Mouse (Mus musculus) heart, postnatal 0 days (tissue): ENCODE measurements around the gene Rnf166. TPM values are rescaled to one million over a fixed set of nuclear protein-coding genes. Genes with fewer than 3 reads are reported as not detected.

Experiments
- ATAC-seq: fragments of 200-750 bp; cut with Nextera tagmentation; 2 replicates; pipeline ENCODE4 v1.8.0; 2017; ENCODE audit warnings: low read depth, moderate number of reproducible peaks, moderate library complexity; ENCODE audit not compliant: insufficient read depth
- DNase-seq: peaks from one replicate; pipeline ENCODE4 v3.0.0-alpha.2; 2016; ENCODE audit warnings: low spot score
- H3K27ac ChIP-seq: fragments of 300-500 bp; sonication (generic); 2 replicates; pipeline ENCODE4 v1.5.1; 2014; ENCODE audit warnings: low read depth, mild to moderate bottlenecking
- H3K27me3 ChIP-seq: fragments of 300-500 bp; sonication (generic); 2 replicates; pipeline ENCODE4 v1.6.1; 2014; ENCODE audit warnings: low read length, mixed read lengths; ENCODE audit not compliant: control insufficient read depth, insufficient read depth
- H3K36me3 ChIP-seq: fragments of 300-500 bp; sonication (generic); replicated peaks from 2 replicates; pipeline ENCODE4 v1.6.1; 2014; ENCODE audit warnings: low read length, mixed read lengths; ENCODE audit not compliant: control insufficient read depth, insufficient read depth
- H3K4me1 ChIP-seq: fragments of 300-500 bp; sonication (generic); 2 replicates; pipeline ENCODE4 v1.6.1; 2014; ENCODE audit warnings: antibody characterized with exemption; ENCODE audit not compliant: control insufficient read depth, insufficient read depth
- H3K4me2 ChIP-seq: fragments of 300-500 bp; sonication (generic); 2 replicates; pipeline ENCODE4 v1.6.1; 2014; ENCODE audit warnings: low read depth, mild to moderate bottlenecking, low read length, moderate library complexity
- H3K4me3 ChIP-seq: fragments of 300-500 bp; sonication (generic); 2 replicates; pipeline ENCODE4 v1.5.1; 2014; ENCODE audit warnings: low read depth, low read length
- H3K9ac ChIP-seq: fragments of 300-500 bp; sonication (generic); replicated peaks from 2 replicates; pipeline ENCODE4 v1.6.1; 2014; ENCODE audit warnings: low read depth, low read length, mixed read lengths
- H3K9me3 ChIP-seq: fragments of 300-500 bp; sonication (generic); replicated peaks from 2 replicates; pipeline ENCODE4 v1.6.1; 2016; ENCODE audit warnings: low read length; ENCODE audit not compliant: control insufficient read depth
- CTCF ChIP-seq: IDR thresholded peaks from 2 replicates; pipeline ENCODE4 v1.5.1; 2016; ENCODE audit warnings: antibody characterized with exemption, control low read depth, low read depth
- EP300 ChIP-seq: IDR thresholded peaks from 2 replicates; pipeline ENCODE4 v1.6.1; 2016; ENCODE audit warnings: antibody characterized with exemption, low read depth
- WGBS: fragments of 180-500 bp; shearing (Covaris S2); extraction: QIAGEN DNeasy Blood & Tissue Kit; methylation state at CpG from one replicate; pipeline ENCODE4 v1.1.7; 2014; 5-methylcytosine and 5-hydroxymethylcytosine counted together
- polyA plus RNA-seq: library from polyadenylated mRNA; unstranded; fragments of >200 nt; fragmentation: Nextera tagmentation; extraction: Ambion mirVana; gene quantifications from 2 replicates; pipeline ENCODE4 v1.2.1, GENCODE M21; 2015
- total RNA-seq: library from RNA; depleted of rRNA; stranded (reverse); fragments of >200 nt; gene quantifications from 2 replicates; pipeline ENCODE4 v1.2.3, GENCODE M21; 2014; ENCODE audit warnings: low replicate concordance

Rnf166 gene
- total and polyA plus RNA-seq, 2 experiments from 2014 or later = 39.4 to 42.7 TPM

DNA sequence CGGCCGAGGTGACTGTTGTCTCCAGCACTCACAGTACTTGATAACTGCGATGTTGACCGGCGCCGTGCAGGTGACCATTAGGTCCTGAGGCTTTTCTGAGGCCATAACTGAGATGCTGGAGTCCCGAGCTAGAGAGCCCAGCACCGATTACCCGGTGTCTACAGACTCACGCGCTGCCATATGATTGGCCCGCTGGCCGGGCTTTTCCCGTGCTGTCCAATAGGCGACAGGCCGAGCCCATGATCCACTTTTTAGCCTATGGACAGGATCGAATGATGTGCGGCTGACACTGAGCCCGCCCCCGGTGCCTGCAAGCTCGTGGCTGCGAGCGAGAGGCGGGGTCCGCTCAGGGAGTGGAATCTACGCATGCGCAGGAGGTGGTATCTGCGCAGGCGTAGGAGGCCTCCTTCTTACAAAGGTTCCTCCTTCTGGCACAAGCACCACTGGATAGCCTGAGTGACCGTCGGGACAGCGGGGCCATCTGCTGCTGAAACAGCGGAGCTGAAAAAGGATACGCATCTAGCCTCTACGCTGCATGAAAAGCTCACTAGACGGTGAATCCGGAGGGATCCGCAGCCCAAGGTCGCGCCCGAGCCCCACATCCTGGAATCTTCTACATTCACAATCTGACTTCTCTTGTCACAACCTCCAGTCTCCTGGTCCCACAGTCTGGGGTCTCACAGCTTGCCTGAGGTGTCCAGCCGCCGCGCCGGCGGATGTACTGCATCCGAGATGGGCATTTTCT, 32.4 kb downstream of the Rnf166 start, which contains the start of gene Mvd:
Mvd (minus strand) TSS at position 161 of the 745 bp plus-strand sequence.
- Histone ChIP-seq H3K27me3 (no peaks in the 10 kb centered on the region), H3K4me3 (peak within 1 kb of the TSS; percentile 61), H3K36me3 (no peaks in the 10 kb centered on the region; the same call in 1 of the 2 replicates), H3K9ac (peak within 1 kb of the TSS; percentile 65), H3K27ac (peak within 1 kb of the TSS; percentile 89), H3K4me2 (peak within 1 kb of the TSS; percentile 91), H3K4me1 (peaks cover 7% of the 10 kb centered on the region), H3K9me3 (no peaks in the 10 kb centered on the region)
- TF ChIP-seq EP300 = 0 out of 2 replicates have a peak, but pooled peaks have one; percentile 43
- TF ChIP-seq CTCF = peak; percentile 52
- DNase-seq (peak; percentile 99), ATAC-seq (peak; percentile 95)
- 0% methylated on average over 47 of the region's 47 CpGs for WGBS

DNA sequence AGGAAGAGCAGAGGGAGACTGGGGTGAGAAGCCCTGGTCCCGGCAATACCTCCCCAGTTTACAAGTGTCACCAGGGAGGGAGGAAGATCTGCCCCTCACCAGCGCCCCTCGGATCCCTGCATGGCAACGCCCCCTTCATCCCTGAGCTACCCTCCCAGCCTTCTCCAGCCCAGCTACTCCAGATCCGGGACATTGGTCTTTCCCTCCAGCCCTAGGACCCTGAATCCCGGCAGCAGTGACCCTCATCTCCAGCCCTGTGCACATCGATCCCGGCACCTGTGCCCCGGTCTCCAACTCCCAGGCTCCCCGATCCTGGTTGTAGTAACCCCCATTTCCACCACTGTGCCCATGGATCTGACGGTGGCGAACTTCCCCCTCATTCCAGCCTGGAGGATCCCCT, 33.1 kb downstream of the Rnf166 start:
- Histone ChIP-seq H3K9ac (peak overlapping the region; percentile 65), H3K4me3 (peak overlapping the region; percentile 61), H3K9me3 (no peaks in the 10 kb centered on the region), H3K4me2 (peak overlapping the region; percentile 91), H3K36me3 (no peaks in the 10 kb centered on the region; the same call in 1 of the 2 replicates), H3K27me3 (no peaks in the 10 kb centered on the region), H3K27ac (peak overlapping the region; percentile 16; the same call in 1 of the 2 replicates), H3K4me1 (peaks cover 7% of the 10 kb centered on the region)
- DNase-seq (no peak), ATAC-seq (no peak)
- no peak for TF ChIP-seq CTCF
- no peak for TF ChIP-seq EP300
- WGBS = 0% methylated on average over 12 of the region's 12 CpGs

DNA sequence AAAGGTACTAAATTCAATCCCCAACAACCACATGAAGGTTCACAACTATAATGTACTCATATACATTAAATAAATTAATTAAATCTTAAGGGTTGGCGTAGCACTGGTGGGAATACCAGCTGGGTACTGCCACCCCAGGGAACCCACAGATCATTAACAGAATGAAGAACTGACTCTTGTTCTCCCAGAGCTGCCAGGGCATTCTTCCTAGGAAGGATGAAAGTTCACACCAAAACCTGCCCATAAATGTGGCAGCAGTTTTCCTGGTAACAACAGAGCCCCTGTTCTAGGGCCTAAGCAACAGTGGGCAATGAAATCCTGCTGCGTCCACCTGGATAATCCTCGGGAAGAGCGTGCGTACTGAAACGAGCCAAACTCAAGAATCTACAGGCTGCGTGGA, 33.5 kb downstream of the Rnf166 start:
- H3K4me3 ChIP-seq = peak overlapping the region; percentile 61
- no peaks in the 10 kb centered on the region for H3K9me3 ChIP-seq
- no peaks in the 10 kb centered on the region; the same call in 1 of the 2 replicates for H3K36me3 ChIP-seq
- no peak for DNase-seq
- no peak overlapping the region for H3K27ac ChIP-seq
- 25% methylated on average over 7 of the region's 7 CpGs for WGBS
- H3K4me2 ChIP-seq = peak overlapping the region; percentile 91
- ATAC-seq = no peak
- H3K4me1 ChIP-seq = peaks cover 7% of the 10 kb centered on the region
- no peak for TF ChIP-seq CTCF
- TF ChIP-seq EP300 = no peak
- H3K9ac ChIP-seq = peak overlapping the region; percentile 65
- H3K27me3 ChIP-seq = no peaks in the 10 kb centered on the region

DNA sequence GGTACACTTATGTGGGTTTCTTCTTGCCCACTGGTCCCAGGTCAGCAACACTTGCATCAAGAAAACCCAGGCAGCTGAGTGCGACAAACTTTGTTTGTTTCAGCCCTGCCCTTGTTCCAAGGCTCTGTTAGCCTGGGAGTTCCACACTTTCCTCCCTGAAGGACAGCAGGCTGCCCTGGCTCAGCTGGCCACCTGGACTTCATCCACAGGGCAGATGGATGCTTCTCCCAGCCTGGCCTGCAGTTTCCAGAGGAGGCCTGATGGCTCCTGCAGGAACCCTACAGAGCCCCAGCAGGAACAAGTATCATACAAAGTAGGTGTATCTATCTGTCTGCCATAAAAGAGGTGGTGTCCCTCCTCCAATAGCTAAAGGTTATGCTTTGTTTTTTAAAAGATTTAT, 34.5 kb downstream of the Rnf166 start:
- WGBS = 92% methylated on average over 1 of the region's 1 CpGs
- Histone ChIP-seq H3K9me3 (no peaks in the 10 kb centered on the region), H3K9ac (no peak overlapping the region), H3K4me1 (peaks cover 7% of the 10 kb centered on the region), H3K36me3 (no peaks in the 10 kb centered on the region; the same call in 1 of the 2 replicates), H3K4me2 (no peak overlapping the region), H3K27ac (no peak overlapping the region), H3K4me3 (no peak overlapping the region), H3K27me3 (no peaks in the 10 kb centered on the region)
- ATAC-seq = no peak
- TF ChIP-seq CTCF (no peak), EP300 (no peak)
- no peak for DNase-seq

DNA sequence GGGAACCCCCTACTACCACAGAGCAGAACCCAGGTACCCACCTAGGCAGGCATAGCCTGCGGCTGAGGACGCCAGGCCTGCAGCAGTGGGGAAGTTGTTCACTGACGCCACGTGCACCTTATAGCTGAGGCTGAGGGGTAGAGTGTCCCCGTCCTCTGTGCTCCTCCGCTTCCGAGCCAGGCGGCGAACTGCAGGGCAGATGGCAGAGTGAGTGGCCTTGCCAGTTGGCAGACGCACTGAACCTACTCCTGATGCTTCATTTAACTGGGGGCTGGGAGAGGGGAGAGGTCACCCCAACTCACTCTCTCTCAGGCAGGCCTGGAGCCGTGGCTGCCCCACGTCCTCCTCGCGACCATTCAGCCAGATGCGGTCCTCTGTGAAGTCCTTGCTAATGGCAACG, 36.5 kb downstream of the Rnf166 start:
- H3K9me3 ChIP-seq = no peaks in the 10 kb centered on the region
- no peak overlapping the region for H3K4me3 ChIP-seq
- WGBS = 89% methylated on average over 16 of the region's 16 CpGs
- H3K36me3 ChIP-seq = no peaks in the 10 kb centered on the region; the same call in 1 of the 2 replicates
- TF ChIP-seq EP300 = no peak
- no peak for TF ChIP-seq CTCF
- H3K9ac ChIP-seq = no peak overlapping the region
- ATAC-seq = no peak
- H3K27ac ChIP-seq = no peak overlapping the region
- no peak for DNase-seq
- H3K27me3 ChIP-seq = no peaks in the 10 kb centered on the region
- peaks cover 7% of the 10 kb centered on the region for H3K4me1 ChIP-seq
- H3K4me2 ChIP-seq = no peak overlapping the region
